Mouse (Mus musculus) MEL (cell line): ENCODE data around the gene Fam214a.

Source experiments
- USF1 ChIP-seq: IDR thresholded peaks from 2 replicates; pipeline ENCODE4 v1.6.1; 2014; ENCODE audit warnings: low read depth, mild to moderate bottlenecking, inconsistent platforms, low read length, improper control_type of control experiment, moderate library complexity
- USF2 ChIP-seq, 2 experiments: IDR thresholded peaks; 2 replicates each; pipeline ENCODE4 v1.6.1; 2011 to 2012; ENCODE audit warnings: improper control_type of control experiment in 2 of 2, low read length in 2 of 2, borderline replicate concordance in 1 of 2, inconsistent platforms in 1 of 2, low read depth in 1 of 2, mild to moderate bottlenecking in 1 of 2; ENCODE audit not compliant: insufficient read depth in 1 of 2

GRCm38 (mm10) chr9:74977251-74977650 lies 24.6 kb downstream of the Fam214a start:
- TF ChIP-seq USF2 (IDR thresholded peaks at IDR 0.05; ENCODE audit: borderline replicate concordance in 1 of 2, insufficient read depth in 1 of 2, low read depth in 1 of 2, low read length in 2 of 2) (no peak), USF1 (no peak)
